Mouse (Mus musculus) midbrain, embryonic 14.5 days (tissue): ENCODE measurements at regions not wholly inside any gene's neighbourhood (a gene's known extent, or its start where the extent isn't known, plus 50 kb on each side); places are given as distances from the start of the nearest gene placed in this dataset.

ENCODE experiments used
- ATAC-seq: fragments of 200-750 bp; cut with Nextera tagmentation; 2 replicates; pipeline ENCODE4 v1.8.0; 2017; ENCODE audit warnings: moderate number of reproducible peaks, moderate library complexity; ENCODE audit not compliant: low FRiP score, low TSS enrichment
- DNase-seq: peaks from one replicate; pipeline ENCODE4 v3.0.0-alpha.2; 2015
- H3K27ac ChIP-seq: fragments of 300-500 bp; sonication (generic); replicated peaks from 2 replicates; pipeline ENCODE4 v1.5.1; 2014; ENCODE audit warnings: mild to moderate bottlenecking, low read depth, low read length, moderate library complexity
- H3K27me3 ChIP-seq: fragments of 300-500 bp; sonication (generic); 2 replicates; pipeline ENCODE4 v1.6.1; 2014; ENCODE audit warnings: low read length, control low read depth, mixed read lengths; ENCODE audit not compliant: control insufficient read depth, insufficient read depth
- H3K36me3 ChIP-seq: fragments of 300-500 bp; sonication (generic); 2 replicates; pipeline ENCODE4 v1.6.1; 2014; ENCODE audit warnings: low read length, control low read depth; ENCODE audit not compliant: control insufficient read depth, insufficient read depth
- H3K4me1 ChIP-seq: fragments of 300-500 bp; sonication (generic); 2 replicates; pipeline ENCODE4 v1.6.1; 2014; ENCODE audit warnings: mild to moderate bottlenecking, antibody characterized with exemption, low read length, control low read depth; ENCODE audit not compliant: control insufficient read depth, insufficient read depth
- H3K4me2 ChIP-seq: fragments of 300-500 bp; sonication (generic); 2 replicates; pipeline ENCODE4 v1.6.1; 2014; ENCODE audit warnings: mild to moderate bottlenecking, low read length, moderate library complexity
- H3K4me3 ChIP-seq: fragments of 300-500 bp; sonication (generic); replicated peaks from 2 replicates; pipeline ENCODE4 v1.5.1; 2014; ENCODE audit warnings: low read depth, low read length
- H3K9ac ChIP-seq: fragments of 300-500 bp; sonication (generic); replicated peaks from 2 replicates; pipeline ENCODE4 v1.6.1; 2014; ENCODE audit warnings: mild to moderate bottlenecking, low read length, moderate library complexity
- H3K9me3 ChIP-seq: fragments of 300-500 bp; sonication (generic); 2 replicates; pipeline ENCODE4 v1.6.1; 2016; ENCODE audit warnings: low read length, control low read depth, mixed read lengths; ENCODE audit not compliant: control insufficient read depth
- WGBS: fragments of 180-500 bp; shearing (Covaris S2); extraction: QIAGEN DNeasy Blood & Tissue Kit; methylation state at CpG from one replicate; pipeline ENCODE4 v1.1.7; 2014; 5-methylcytosine and 5-hydroxymethylcytosine counted together

- Histone ChIP-seq H3K27ac (no peak overlapping the region), H3K9ac (no peak overlapping the region), H3K4me1 (no peaks in the 10 kb centered on the region), H3K4me2 (no peak overlapping the region), H3K36me3 (no peaks in the 10 kb centered on the region), H3K9me3 (no peaks in the 10 kb centered on the region), H3K27me3 (no peaks in the 10 kb centered on the region), H3K4me3 (no peak overlapping the region)
- WGBS, result 44% methylated on average over 4 of the region's 4 CpGs
- no peak for ATAC-seq
- DNase-seq, result no peak
Measured at GRCm38 (mm10) chr11:19109055-19109454, 90.3 kb upstream of the Meis1 start.

DNA sequence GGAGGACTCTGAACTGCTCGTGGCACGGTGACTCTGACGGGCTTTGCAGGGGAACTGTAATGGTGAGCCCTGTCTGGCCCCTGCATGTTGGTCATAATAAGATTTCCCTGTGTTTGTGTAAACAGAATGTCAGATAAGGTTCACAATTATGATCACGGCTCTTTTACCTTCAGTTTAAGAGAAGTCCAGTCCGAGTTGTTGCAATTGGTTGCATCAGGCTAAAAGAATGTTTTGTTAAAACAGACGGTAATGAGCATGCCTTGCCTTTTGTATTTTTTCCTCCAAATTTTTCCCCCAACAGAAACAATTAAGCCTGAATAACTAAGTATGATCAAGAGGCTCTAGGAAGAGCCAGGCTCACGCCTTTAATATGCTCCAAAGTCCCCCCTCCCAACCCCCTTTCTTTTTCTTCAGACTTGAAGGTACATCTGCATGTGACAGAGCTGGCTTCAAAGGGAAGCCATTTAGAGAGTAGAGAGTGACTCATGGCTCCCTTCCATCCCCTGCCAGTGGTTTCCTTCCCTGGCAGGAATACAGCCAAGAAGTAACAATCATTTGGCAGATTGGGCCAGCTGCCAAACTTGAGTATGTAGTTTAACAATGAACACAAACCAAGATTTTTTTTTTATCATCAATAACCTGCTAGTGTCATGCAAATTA lies 93.3 kb upstream of the Meis1 start:
- no peak overlapping the region for H3K9ac ChIP-seq
- WGBS, result 54% methylated on average over 7 of the region's 7 CpGs
- no peaks in the 10 kb centered on the region for H3K27me3 ChIP-seq
- H3K27ac ChIP-seq, result no peak overlapping the region
- no peak overlapping the region for H3K4me2 ChIP-seq
- no peak overlapping the region for H3K4me3 ChIP-seq
- no peaks in the 10 kb centered on the region for H3K36me3 ChIP-seq
- 0 out of 2 replicates have a peak, but pooled peaks cover 1% of the 10 kb centered on the region for H3K4me1 ChIP-seq
- DNase-seq (peak; percentile 77), ATAC-seq (0 out of 2 replicates have a peak, but pooled peaks have one; percentile 24)
- no peaks in the 10 kb centered on the region for H3K9me3 ChIP-seq

GRCm38 (mm10) chr11:19117121-19117520 lies 98.3 kb upstream of the Meis1 start:
- no peak overlapping the region for H3K4me3 ChIP-seq
- no peaks in the 10 kb centered on the region for H3K36me3 ChIP-seq
- H3K27me3 ChIP-seq, result peaks cover 3% of the 10 kb centered on the region; the same call in 1 of the 2 replicates
- ATAC-seq (no peak), DNase-seq (no peak)
- H3K9me3 ChIP-seq, result no peaks in the 10 kb centered on the region
- no peak overlapping the region for H3K9ac ChIP-seq
- 0 out of 2 replicates have a peak, but pooled peaks cover 7% of the 10 kb centered on the region for H3K4me1 ChIP-seq
- no peak overlapping the region for H3K27ac ChIP-seq
- 80% methylated on average over 2 of the region's 2 CpGs for WGBS
- H3K4me2 ChIP-seq, result no peak overlapping the region

- Histone ChIP-seq H3K4me1 (0 out of 2 replicates have a peak, but pooled peaks cover 7% of the 10 kb centered on the region), H3K9me3 (no peaks in the 10 kb centered on the region), H3K4me2 (no peak overlapping the region), H3K36me3 (no peaks in the 10 kb centered on the region), H3K4me3 (no peak overlapping the region), H3K27me3 (peaks cover 3% of the 10 kb centered on the region; the same call in 1 of the 2 replicates), H3K27ac (no peak overlapping the region), H3K9ac (no peak overlapping the region)
- peak; percentile 56 for DNase-seq
- ATAC-seq, result no peak
- 27% methylated on average over 4 of the region's 4 CpGs for WGBS
Measured at GRCm38 (mm10) chr11:19118258-19118657, 99.5 kb upstream of the Meis1 start.

- no peak for DNase-seq
- H3K36me3 ChIP-seq, result no peaks in the 10 kb centered on the region
- no peak for ATAC-seq
- H3K4me2 ChIP-seq, result no peak overlapping the region
- 0 out of 2 replicates have a peak, but pooled peaks cover 7% of the 10 kb centered on the region for H3K4me1 ChIP-seq
- no peak overlapping the region for H3K4me3 ChIP-seq
- no peaks in the 10 kb centered on the region for H3K9me3 ChIP-seq
- H3K9ac ChIP-seq, result no peak overlapping the region
- WGBS, result 70% methylated on average over 8 of the region's 8 CpGs
- H3K27me3 ChIP-seq, result peaks cover 3% of the 10 kb centered on the region; the same call in 1 of the 2 replicates
- no peak overlapping the region for H3K27ac ChIP-seq
Measured at GRCm38 (mm10) chr11:19119927-19120827, 101.4 kb upstream of the Meis1 start.

DNA sequence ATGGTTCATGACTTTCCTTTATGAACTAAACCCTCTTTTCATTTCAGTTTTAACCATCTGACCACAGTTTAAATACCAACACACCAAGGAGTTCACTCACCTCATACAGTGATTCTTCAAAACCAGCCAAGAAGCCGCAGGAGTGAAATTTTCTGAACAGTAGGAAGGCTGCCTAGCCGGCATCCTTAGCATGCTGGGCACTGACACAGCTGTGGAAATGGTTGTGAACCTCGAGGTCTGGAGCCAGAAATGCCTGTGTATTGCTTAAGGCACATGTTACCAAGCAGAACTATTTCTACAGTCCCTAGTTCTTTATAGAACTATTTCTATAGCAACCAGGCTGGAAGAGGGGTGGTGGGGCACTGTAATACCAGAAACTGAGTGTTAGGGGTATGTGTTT lies 102.1 kb upstream of the Meis1 start:
- H3K27ac ChIP-seq, result no peak overlapping the region
- H3K4me3 ChIP-seq, result no peak overlapping the region
- H3K4me1 ChIP-seq, result 0 out of 2 replicates have a peak, but pooled peaks cover 7% of the 10 kb centered on the region
- H3K4me2 ChIP-seq, result no peak overlapping the region
- DNase-seq, result no peak
- H3K9me3 ChIP-seq, result no peaks in the 10 kb centered on the region
- 47% methylated on average over 3 of the region's 3 CpGs for whole genome bisulfite sequencing
- ATAC-seq, result no peak
- no peak overlapping the region for H3K9ac ChIP-seq
- H3K27me3 ChIP-seq, result peaks cover 3% of the 10 kb centered on the region; the same call in 1 of the 2 replicates
- no peaks in the 10 kb centered on the region for H3K36me3 ChIP-seq

GRCm38 (mm10) chr11:19135375-19136050 lies 116.7 kb upstream of the Meis1 start:
- H3K36me3 ChIP-seq, result no peaks in the 10 kb centered on the region
- ATAC-seq, result no peak
- 69% methylated on average over 2 of the region's 2 CpGs for WGBS
- H3K4me1 ChIP-seq, result no peaks in the 10 kb centered on the region
- DNase-seq, result no peak
- no peak overlapping the region for H3K4me2 ChIP-seq
- H3K9me3 ChIP-seq, result no peaks in the 10 kb centered on the region
- H3K9ac ChIP-seq, result no peak overlapping the region
- no peak overlapping the region for H3K4me3 ChIP-seq
- H3K27ac ChIP-seq, result no peak overlapping the region
- H3K27me3 ChIP-seq, result no peaks in the 10 kb centered on the region

DNA sequence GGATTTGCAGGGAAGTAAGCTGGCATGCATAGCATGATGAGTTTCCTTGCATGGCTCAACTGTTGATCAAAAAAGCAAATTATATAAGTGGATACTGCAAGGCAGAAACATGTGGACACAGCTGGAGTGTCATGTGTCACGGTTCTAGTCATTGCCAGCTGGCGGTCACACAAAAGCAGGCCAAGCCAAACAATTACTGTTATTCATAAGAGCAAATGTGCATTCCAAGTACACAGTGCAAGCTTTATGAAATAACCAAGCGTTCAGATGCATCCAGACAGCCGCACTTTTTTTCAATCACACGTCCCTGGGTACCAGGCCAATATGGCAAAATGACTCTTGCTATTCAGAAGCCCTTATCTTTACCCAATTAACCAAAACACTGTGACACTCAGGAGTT lies 119.6 kb upstream of the Meis1 start:
- Histone ChIP-seq H3K4me2 (no peak overlapping the region), H3K4me3 (no peak overlapping the region), H3K9ac (no peak overlapping the region), H3K27ac (no peak overlapping the region), H3K27me3 (no peaks in the 10 kb centered on the region), H3K36me3 (no peaks in the 10 kb centered on the region), H3K9me3 (no peaks in the 10 kb centered on the region), H3K4me1 (no peaks in the 10 kb centered on the region)
- ATAC-seq, result no peak
- peak; percentile 28 for DNase-seq
- WGBS, result 50% methylated on average over 5 of the region's 5 CpGs
